Mouse (Mus musculus) bone marrow macrophage, adult 2 months (primary cell): Measurements from ENCODE around the gene Ptch2.

Experiments used
- CTCF ChIP-seq: IDR thresholded peaks from 2 replicates; pipeline ENCODE4 v1.5.1; 2012; ENCODE audit warnings: low read depth, mild to moderate bottlenecking, low read length, moderate library complexity
- POLR2A ChIP-seq: IDR thresholded peaks from 2 replicates; pipeline ENCODE4 v1.6.1; 2012; ENCODE audit warnings: mild to moderate bottlenecking, low read depth, low read length, borderline replicate concordance

DNA sequence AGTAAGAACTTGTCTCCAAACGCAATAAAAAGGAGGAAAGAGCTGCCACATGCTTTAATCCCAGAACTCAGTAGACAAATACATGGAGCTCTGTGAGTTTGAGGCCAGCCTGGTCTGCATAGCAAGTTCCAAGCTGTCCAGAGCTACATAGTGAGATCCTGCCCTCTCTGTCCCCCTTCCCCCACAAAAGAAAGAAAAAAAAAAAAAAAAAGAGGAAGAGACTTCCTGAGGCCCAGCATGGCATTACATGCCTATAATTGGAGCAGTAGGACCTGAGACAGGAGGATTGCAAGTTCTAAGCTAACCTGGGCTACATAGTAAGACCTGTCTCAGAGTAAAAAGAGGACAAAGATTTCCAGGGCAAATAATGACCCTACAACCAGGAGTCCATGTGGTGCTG, 26.2 kb upstream of the Ptch2 start:
- TF ChIP-seq CTCF = no peak
- TF ChIP-seq POLR2A = no peak
